Comparison of ENCODE assay signal across 19 mouse cellular contexts in the genomic region with DNA sequence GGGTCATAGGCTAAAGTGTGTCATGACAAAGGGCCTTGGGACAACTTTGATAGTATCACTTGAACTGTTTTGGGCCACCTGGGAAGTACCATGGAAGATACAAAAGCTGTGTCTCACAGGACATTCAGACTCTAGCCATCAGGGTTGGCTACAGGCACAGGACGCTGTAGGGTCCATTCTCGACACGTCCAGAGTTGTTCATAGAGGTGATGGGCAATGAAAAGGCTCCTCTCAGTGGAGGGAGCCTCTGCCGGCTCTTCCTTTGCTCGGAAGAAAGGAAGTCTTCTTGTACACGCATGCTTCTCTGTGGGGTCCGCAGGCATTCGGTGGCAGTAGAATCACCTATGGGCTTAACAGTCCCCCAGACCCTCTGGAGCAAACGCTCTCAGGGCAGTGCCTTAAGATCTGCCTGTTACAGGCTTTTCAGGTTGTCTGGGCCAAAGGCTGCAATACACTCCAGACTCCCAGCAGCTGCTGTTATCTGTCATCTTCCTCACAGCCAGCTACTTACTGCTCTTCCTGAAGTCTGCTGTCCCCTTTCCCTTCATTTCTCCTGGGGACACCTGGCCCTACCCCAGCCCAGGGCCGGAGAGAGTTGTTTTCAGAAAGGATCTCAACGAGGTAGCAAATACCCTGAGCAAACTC. TPM values are rescaled to one million over a fixed set of nuclear protein-coding genes. Genes with fewer than 3 reads are reported as not detected.
DNase-seq lines count a peak whose midpoint lies in the region; ATAC-seq and TF ChIP-seq lines count a peak whose summit lies in the region.
"Had no signal": no experiment of that assay in that cellular context is flagged by ENCODE, and none has a peak within 500 bp of the region (broad histone marks: within the 10 kb centered on the region; RNA-seq: fewer than 3 reads in every experiment).

No protein-coding gene starts in this region.

- ATAC-seq in heart, embryonic 14.5 days (ENCODE audit: insufficient number of reproducible peaks, insufficient read depth, low FRiP score, low read depth) = no peak
- ATAC-seq: forebrain, embryonic 15.5 days; intestine, embryonic 16.5 days; midbrain, embryonic 15.5 days had no signal

- H3K4me2 ChIP-seq in heart, embryonic 14.5 days (ENCODE audit: low read length) = 0 out of 2 replicates have a peak overlapping the region, but pooled peaks have one; percentile 3
- H3K4me2 ChIP-seq: forebrain, embryonic 15.5 days; liver, embryonic 13.5 days; midbrain, embryonic 15.5 days had no signal

- peaks cover 52 to 81% of the 10 kb centered on the region in 2 experiments for H3K4me1 ChIP-seq in heart, embryonic 14.5 days (ENCODE audit: control insufficient read depth in 2 of 2, insufficient read depth in 2 of 2, low read length in 2 of 2)

- peak; percentile 51 for DNase-seq in cerebellum, adult 9-10 months
- DNase-seq in cerebellum, postnatal 4 days (ENCODE audit: low spot score in 2 of 2) = no peak
- no peak for DNase-seq in heart, postnatal 25 days (ENCODE audit: low spot score)
- DNase-seq in layer of hippocampus, adult 2 months (ENCODE audit: low spot score in 2 of 2) = no peak
- no peak for DNase-seq in layer of hippocampus, postnatal 36 days
- DNase-seq in skeletal muscle tissue, adult 2 months (ENCODE audit: low read depth, low spot score) = peak; percentile 44
- DNase-seq in left cerebral cortex, postnatal 25 days (ENCODE audit: low spot score in 2 of 2) = no peak
- DNase-seq: right cerebral cortex, postnatal 14 days had no signal

- H3K4me3 ChIP-seq in heart, embryonic 14.5 days (ENCODE audit: control insufficient read depth in 1 of 2, insufficient read depth in 1 of 2, low read depth in 1 of 2, low read length in 2 of 2) = no peak overlapping the region
- peak overlapping the region; percentile 12; the same call in 1 of the 2 replicates for H3K4me3 ChIP-seq in layer of hippocampus, adult 2 months
- H3K4me3 ChIP-seq: embryonic facial prominence, embryonic 10.5 days; erythroblast, embryonic 14.5 days; forebrain, embryonic 15.5 days; hindbrain, embryonic 10.5 days; liver, embryonic 13.5 days; midbrain, embryonic 15.5 days had no signal

- TF ChIP-seq CTCF in layer of hippocampus, adult 2 months (conservative IDR thresholded peaks at IDR 0.05) = no peak

- no peaks in the 10 kb centered on the region for H3K27me3 ChIP-seq in heart, embryonic 14.5 days (ENCODE audit: control insufficient read depth, insufficient read depth, low read length)
- H3K27me3 ChIP-seq: forebrain, embryonic 15.5 days; Patski had no signal

- intact Hi-C loops in heart, postnatal 25 days (cut with DNase I) = no loop called here
- intact Hi-C loops in left cerebral cortex, postnatal 25 days (cut with DNase I) = no loop called here

- peak overlapping the region in 1 of 2 experiments; percentile 85; a peak in 2 of 4 replicates for H3K27ac ChIP-seq in heart, embryonic 14.5 days (replicated peaks in 1 of 2; ENCODE audit: control insufficient read depth in 1 of 2, insufficient read depth in 1 of 2, low read depth in 2 of 2, low read length in 2 of 2)
- H3K27ac ChIP-seq in layer of hippocampus, adult 2 months = peak overlapping the region; percentile 87
- H3K27ac ChIP-seq: embryonic facial prominence, embryonic 10.5 days; forebrain, embryonic 15.5 days; hindbrain, embryonic 10.5 days; liver, embryonic 13.5 days; midbrain, embryonic 15.5 days had no signal

- 84% methylated on average over 11 of the region's 11 CpGs for WGBS in heart, embryonic 14.5 days

- peak overlapping the region; percentile 52 for H3K9ac ChIP-seq in heart, embryonic 14.5 days (ENCODE audit: low read length)
- H3K9ac ChIP-seq: forebrain, embryonic 15.5 days; liver, embryonic 13.5 days; midbrain, embryonic 15.5 days had no signal

- H3K9me3 ChIP-seq in heart, embryonic 14.5 days (ENCODE audit: control insufficient read depth, low read length) = no peaks in the 10 kb centered on the region
- H3K9me3 ChIP-seq: embryonic facial prominence, embryonic 10.5 days; forebrain, embryonic 15.5 days; hindbrain, embryonic 10.5 days; liver, embryonic 13.5 days; midbrain, embryonic 15.5 days had no signal

- H3K36me3 ChIP-seq in heart, embryonic 14.5 days (ENCODE audit: control insufficient read depth, insufficient read depth, low read length) = peaks cover 22% of the 10 kb centered on the region
- H3K36me3 ChIP-seq: embryonic facial prominence, embryonic 10.5 days; forebrain, embryonic 15.5 days; liver, embryonic 13.5 days; midbrain, embryonic 15.5 days had no signal

RNA-seq across cellular contexts. Expression of a gene that starts 10.6 kb away (rescaled TPM):
- 73.5 and 80.7 TPM in 2 replicates for polyA plus RNA-seq in heart, embryonic 14.5 days (2014; fragmentation: Nextera tagmentation; extraction: Ambion mirVana)
- 100 to 1,000 TPM in 1 of 2 experiments, 10 to 100 TPM in 1; 77.7 to 191 TPM for total RNA-seq in heart, postnatal 25 days (2021)
- 10 to 100 TPM; 79.2 to 82.4 TPM for total RNA-seq in layer of hippocampus, adult 2 months (2021)
- 10 to 100 TPM; 66.2 to 74.9 TPM for total RNA-seq in layer of hippocampus, postnatal 36 days (2021)
- total RNA-seq in left cerebral cortex, postnatal 25 days (2021) = 100 to 1,000 TPM in 1 of 2 experiments, 10 to 100 TPM in 1; 72.3 to 106 TPM
- polyA plus RNA-seq: erythroblast, embryonic 14.5 days had no signal

RNA-seq across cellular contexts. Expression of a gene that starts 24.1 kb away (rescaled TPM):
- not detected in 2 replicates for polyA plus RNA-seq in heart, embryonic 14.5 days (2014; fragmentation: Nextera tagmentation; extraction: Ambion mirVana)
- total RNA-seq in heart, postnatal 25 days (2021) = not detected
- 1 to 10 TPM in 1 of 2 experiments, not detected in 1; 1.3 TPM for total RNA-seq in layer of hippocampus, adult 2 months (2021)
- 1 to 10 TPM in 1 of 2 experiments, under 1 TPM in 1; 0.17 to 2.5 TPM for total RNA-seq in layer of hippocampus, postnatal 36 days (2021)
- 1 to 10 TPM in 1 of 2 experiments, under 1 TPM in 1; 0.55 to 1.6 TPM for total RNA-seq in left cerebral cortex, postnatal 25 days (2021)
- polyA plus RNA-seq: erythroblast, embryonic 14.5 days; liver, embryonic 13.5 days had no signal

RNA-seq across cellular contexts. Expression of a gene that starts 29.7 kb away (rescaled TPM):
- polyA plus RNA-seq in heart, embryonic 14.5 days (2014; fragmentation: Nextera tagmentation; extraction: Ambion mirVana) = 2.3 and 2.7 TPM in 2 replicates
- 10 to 100 TPM in 1 of 2 experiments, 1 to 10 TPM in 1; 9.7 to 10.9 TPM for total RNA-seq in heart, postnatal 25 days (2021)
- total RNA-seq in layer of hippocampus, adult 2 months (2021) = 10 to 100 TPM; 12.3 to 14.4 TPM
- 10 to 100 TPM; 17.0 to 17.6 TPM for total RNA-seq in layer of hippocampus, postnatal 36 days (2021)
- 10 to 100 TPM; 23.1 to 26.1 TPM for total RNA-seq in left cerebral cortex, postnatal 25 days (2021)
- total RNA-seq: megakaryocyte progenitor cell, adult 5-6 weeks had no signal

RNA-seq across cellular contexts. Expression of a gene that starts 34.2 kb away (rescaled TPM):
- 2.5 and 2.7 TPM in 2 replicates for polyA plus RNA-seq in heart, embryonic 14.5 days (2014; fragmentation: Nextera tagmentation; extraction: Ambion mirVana)
- 10 to 100 TPM; 13.9 to 22.2 TPM for total RNA-seq in heart, postnatal 25 days (2021)
- 100 to 1,000 TPM; 854 to 892 TPM for total RNA-seq in layer of hippocampus, adult 2 months (2021)
- total RNA-seq in layer of hippocampus, postnatal 36 days (2021) = 100 to 1,000 TPM; 786 to 920 TPM
- total RNA-seq in left cerebral cortex, postnatal 25 days (2021) = 100 to 1,000 TPM; 826 to 894 TPM
- polyA plus RNA-seq: erythroblast, embryonic 14.5 days; neural tube, embryonic 11.5 days; Patski had no signal

RNA-seq across cellular contexts. Expression of a gene that starts 35.9 kb away (rescaled TPM):
- polyA plus RNA-seq in heart, embryonic 14.5 days (2014; fragmentation: Nextera tagmentation; extraction: Ambion mirVana) = 0.07 and 0.08 TPM in 2 replicates
- under 1 TPM in 1 of 2 experiments, not detected in 1; 0.11 TPM for total RNA-seq in heart, postnatal 25 days (2021)
- under 1 TPM; 0.27 to 0.38 TPM for total RNA-seq in layer of hippocampus, adult 2 months (2021)
- total RNA-seq in layer of hippocampus, postnatal 36 days (2021) = under 1 TPM; 0.35 to 0.61 TPM
- under 1 TPM; 0.14 to 0.27 TPM for total RNA-seq in left cerebral cortex, postnatal 25 days (2021)
- total RNA-seq: megakaryocyte progenitor cell, adult 5-6 weeks had no signal
- polyA plus RNA-seq: erythroblast, embryonic 14.5 days; liver, embryonic 13.5 days had no signal

Comparison
In these comparisons a context has a peak if more than half of its experiments do, and no peak if none do; other contexts are left out.
1. DNase-seq: peak in cerebellum, adult 9-10 months (single experiment) and skeletal muscle tissue, adult 2 months (single experiment); none in cerebellum, postnatal 4 days (0 of 2), heart, postnatal 25 days (single experiment), layer of hippocampus, adult 2 months (0 of 2), layer of hippocampus, postnatal 36 days (0 of 2) and left cerebral cortex, postnatal 25 days (0 of 2).